Mouse (Mus musculus): ENCODE results near the gene Tinagl1.

Gene Tinagl1

GRCm38 (mm10) chr4:130175072-130175711, at the start of gene Tinagl1:
Gene Tinagl1, minus strand, starts transcription at chr4:130175122.
- no peak for DNase-seq

DNA sequence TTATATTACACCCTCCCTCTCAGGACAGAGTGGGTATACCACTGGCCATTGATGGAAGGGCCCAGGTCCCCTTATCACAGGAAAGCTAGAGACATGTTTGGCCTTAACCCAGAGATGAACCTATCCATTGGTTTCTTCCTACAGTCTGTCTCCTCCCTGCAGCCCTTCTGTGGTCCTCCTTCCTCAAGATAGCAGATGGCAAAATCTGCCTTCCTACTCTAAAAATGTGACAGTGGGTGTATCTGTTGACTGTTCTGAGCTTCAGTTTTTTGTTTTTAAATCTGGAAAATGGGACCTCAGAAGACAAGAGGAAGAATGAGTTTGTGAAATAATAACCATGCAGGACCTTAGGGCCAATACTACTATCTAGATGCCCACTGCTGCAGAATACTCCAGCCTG, 49.1 kb upstream of the Tinagl1 start:
- no peak for DNase-seq

DNA sequence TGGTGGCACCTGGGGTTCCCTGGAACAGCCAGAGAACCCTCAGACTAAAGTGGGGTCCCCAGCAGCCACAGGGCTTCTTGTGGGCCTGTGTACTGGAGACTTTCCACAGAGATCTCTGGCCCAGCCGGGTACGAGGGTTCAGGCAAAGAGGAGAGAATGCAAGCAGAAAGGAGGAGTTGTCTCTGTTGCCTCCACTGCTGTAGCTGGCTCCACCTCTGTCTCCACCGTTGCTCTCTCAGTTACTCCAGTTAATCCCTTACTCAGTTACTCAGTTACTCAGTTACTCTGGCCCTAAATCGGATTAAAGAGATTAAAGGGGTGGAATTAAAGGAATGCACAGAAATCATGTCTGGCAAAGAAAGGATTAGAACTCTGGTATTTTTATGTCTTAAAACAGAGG, 47.3 kb upstream of the Tinagl1 start, which contains the start of gene Gm853:
TSS of gene Gm853 (minus strand) at position 223 of the 400 bp plus-strand sequence.
- no peak for DNase-seq

DNA sequence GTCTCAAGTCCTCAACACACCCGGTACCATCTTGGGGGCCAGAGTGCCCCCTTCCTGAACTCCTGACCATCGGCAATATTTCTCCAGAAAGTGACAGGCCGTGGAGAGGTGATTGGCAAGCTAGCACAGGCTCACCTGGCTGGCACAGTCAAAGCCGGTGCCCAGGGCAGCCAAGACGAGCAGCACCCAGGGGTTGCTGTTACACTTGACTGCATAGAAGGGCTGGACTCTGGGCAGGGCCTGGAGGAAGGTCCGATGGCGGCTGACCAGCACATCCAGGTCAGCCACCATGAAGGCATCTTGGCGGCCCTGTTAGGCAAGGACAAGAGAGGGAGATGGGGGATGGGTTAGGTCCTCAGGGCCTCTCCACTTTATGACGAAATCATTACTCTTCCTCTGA, 45.3 kb upstream of the Tinagl1 start:
- DNase-seq: no peak

GRCm38 (mm10) chr4:130215392-130215791, 40.5 kb upstream of the Tinagl1 start:
- no peak for DNase-seq

DNA sequence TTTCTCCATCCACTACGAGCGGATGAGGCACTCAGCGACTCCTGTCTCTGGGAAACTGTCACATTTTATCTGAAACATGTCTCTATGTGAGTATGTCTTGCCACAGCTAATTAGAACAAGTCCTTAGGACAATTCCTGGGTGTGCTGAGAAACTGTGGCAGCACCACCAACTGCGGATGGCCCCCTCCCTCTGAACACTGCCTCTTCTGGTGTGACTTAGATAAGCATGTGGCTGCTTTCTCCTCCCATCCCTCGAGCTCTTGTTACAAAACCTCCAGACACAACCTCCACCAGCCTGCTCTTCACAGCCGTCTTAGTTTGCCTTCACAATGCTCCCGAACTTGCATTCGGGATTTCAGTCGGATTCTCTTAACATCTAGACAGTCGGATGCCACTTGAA, 38.9 kb upstream of the Tinagl1 start:
- DNase-seq: no peak

DNA sequence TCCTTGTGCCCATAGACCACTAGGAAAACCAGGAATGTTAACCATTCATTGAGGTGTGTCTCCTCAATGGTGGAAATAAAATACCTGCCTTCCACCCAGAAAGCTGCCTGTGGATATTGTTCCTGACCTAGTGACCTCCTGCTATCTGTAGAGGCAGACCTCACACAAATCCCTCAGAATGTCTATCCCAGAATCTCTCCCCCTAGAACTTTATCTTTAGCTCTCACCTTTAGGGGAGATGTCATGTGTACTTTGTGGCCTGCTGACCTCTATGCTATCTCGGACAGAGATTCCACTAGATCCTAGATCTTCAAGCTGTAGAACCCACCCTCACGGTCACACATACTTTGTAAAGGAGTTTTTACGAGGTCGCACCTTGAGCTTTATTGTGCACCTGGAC, 38.3 kb upstream of the Tinagl1 start:
- no peak for DNase-seq

DNA sequence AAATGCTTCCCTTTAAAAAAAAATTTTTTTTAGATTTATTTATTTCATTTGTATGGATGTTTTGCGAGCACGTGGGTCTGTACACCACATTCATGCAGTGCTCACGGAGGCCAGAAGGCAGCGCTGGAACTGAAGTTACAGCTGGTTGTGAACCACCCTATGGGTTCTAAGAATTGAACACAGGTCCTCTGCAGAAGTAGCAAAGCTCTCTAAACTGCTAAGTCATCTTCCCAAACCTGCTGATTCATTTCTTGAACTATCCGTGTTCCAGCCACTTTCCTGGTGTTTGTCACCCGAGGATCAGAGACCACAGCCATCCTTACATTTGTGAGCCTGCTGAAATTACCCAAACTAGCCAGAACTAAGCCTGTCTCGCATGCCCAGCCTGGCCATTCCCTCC, 37.5 kb upstream of the Tinagl1 start:
- no peak for DNase-seq

DNA sequence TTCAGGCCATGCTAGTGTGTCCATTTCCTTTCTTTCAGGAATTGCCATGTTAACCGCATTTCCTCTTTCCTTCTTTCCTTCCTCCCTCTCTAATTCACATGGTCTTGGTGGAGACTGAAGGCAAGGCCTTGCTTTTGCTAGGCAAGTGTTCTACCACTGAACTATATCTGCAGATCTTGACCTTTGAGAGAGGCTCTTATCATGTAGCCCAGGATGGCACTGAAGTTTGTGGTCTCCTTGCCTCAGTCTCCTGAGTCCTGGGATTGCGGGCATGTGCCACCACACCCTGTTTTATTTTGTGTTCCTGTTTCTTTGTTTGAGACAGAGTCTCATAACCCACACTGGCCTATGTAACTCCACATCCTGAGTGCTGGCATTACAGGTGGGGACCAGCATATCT, 36.9 kb upstream of the Tinagl1 start:
- DNase-seq: no peak

- DNase-seq: peak; percentile 94
Observed at GRCm38 (mm10) chr4:130198694-130199670, 24.1 kb upstream of the Tinagl1 start.

DNA sequence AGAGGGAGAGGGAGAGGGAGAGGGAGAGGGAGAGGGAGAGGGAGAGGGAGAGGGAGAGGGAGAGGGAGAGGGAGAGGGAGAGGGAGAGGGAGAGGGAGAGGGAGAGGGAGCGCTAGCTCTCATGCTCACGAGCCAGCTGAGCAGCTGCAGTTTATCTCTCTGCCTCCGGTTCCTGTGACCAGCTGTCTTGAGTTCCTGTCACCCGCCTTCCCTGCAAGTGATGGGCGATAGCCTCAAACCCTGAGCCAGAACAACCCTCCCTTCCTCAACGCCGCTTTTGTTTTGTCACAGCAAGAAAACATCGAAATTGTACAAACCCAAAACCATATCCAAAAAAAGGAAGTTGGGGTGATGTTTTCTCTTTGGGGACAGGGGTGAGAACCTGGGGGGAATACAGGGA, 21.6 kb upstream of the Tinagl1 start:
- DNase-seq: no peak

DNA sequence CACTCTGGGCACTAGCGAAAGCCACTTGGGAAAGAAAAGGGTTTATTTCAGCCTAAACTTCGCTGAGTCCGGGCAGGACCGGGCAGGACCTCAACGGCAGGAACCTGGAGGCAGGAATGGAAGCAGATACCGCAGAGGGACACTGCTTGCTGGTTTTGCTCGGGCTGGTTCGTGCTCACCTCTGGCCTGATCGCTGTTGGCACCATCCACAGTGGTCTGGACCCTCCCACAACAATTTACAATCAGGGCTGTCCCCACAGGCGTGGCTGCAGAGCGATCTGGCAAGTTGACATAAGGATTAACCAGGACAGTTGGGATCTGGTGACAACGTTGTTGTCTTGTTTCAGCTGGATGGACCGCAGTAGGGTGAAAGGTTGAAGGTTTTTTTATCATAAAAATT, 21.0 kb upstream of the Tinagl1 start:
- DNase-seq: no peak

DNA sequence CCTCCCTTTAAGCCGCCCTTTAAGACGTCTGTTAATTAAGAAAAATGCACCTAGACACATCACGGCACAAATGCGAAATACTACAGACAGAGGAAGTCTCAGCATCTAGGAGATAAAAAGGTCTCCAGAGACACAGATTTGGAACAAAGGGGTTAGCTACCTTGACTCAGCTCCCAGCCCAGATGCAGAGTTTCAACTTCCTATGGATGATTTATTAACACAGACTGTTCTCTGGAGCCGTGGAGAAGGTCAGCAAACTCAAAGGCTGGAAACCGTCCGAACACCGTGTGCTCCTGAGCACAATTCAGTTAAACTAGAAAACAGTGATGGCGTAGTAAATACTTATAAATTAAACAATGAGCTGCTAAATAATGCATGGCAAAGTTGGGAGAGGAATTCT, 17.3 kb upstream of the Tinagl1 start:
- DNase-seq: no peak

- no peak for DNase-seq
Observed at GRCm38 (mm10) chr4:130189606-130190005, 14.7 kb upstream of the Tinagl1 start.

GRCm38 (mm10) chr4:130188806-130189297, 13.9 kb upstream of the Tinagl1 start:
- DNase-seq: peak; percentile 80

DNA sequence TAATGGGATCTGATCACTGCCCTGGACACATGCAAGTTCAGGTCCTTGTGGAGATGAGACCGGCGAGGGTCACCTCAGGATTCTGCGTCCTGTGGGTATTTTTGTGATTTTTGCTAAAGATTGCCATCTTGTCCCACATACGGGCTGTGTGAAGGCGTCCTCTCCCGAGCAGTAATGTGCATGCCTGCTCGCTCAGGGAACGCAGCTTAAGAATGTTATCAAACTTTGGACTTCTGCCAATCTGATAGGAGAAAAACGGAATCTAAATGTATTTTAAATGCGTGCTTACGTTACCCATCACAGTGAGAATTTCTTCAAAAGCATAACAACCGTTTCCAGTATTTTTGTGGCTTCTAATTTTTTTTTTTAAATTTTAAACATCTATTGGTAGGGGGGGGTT, 12.0 kb upstream of the Tinagl1 start:
- DNase-seq: no peak

DNA sequence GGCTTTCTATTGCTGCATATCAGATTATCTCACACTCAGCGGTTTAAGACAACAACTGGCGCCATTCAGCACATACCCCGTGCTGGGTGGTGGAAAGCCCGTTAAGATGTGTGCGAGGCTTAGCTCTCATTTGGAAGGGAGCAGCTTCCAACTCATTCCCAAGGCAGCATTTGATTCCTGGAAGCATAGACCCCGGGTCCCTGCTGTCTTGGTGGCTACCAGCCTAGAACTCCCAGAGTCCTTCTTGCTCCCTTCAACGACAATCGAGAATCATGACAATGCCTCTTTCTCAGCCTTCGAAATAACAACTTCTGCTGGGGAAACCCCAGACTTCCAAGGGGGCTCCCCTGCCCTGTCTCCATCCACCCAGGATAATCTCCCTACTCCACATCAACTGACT, 11.5 kb upstream of the Tinagl1 start:
- DNase-seq: no peak

- DNase-seq: no peak
Observed at GRCm38 (mm10) chr4:130183879-130184278, 9.0 kb upstream of the Tinagl1 start.

DNA sequence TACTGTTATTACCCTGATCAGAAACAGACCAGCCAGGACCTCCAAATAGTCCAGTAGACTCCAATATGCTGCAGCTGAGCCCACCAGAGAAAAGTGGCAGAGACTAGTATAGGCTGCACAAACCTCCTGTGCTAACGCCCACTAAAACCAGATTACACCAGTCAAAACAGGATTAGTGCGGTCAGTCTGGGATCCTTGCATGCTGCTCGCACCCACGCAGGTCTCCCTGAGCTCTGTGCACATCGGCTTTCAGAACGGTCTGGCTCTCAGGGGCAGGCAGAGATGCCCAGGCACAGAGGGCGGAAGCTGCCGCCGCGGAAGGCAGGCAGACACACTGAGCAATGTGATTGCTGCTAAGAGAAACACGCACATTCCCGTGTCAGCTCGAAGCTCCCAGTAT, 8.1 kb upstream of the Tinagl1 start:
- no peak for DNase-seq

DNA sequence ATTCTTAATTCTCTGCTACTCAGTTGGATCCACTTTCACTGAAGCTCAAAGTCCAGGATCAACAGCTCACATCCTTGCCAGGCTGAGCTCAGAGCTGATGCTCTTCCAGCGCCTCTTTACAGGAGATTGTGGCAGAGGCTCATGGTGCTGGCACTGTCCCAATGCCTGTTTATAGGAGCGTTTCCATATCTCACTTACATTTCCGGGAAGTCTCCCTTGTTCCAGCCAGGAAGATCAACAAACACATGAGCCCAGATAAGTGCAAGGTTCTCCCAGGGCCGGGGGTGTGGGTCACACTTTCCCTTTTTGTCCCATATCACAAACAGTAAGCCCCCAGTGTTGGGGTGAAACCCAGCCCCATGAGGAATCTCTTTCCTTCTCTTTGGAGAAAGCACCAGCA, 7.0 kb upstream of the Tinagl1 start:
- DNase-seq: no peak

- no peak for DNase-seq
Observed at GRCm38 (mm10) chr4:130180909-130181602, 6.1 kb upstream of the Tinagl1 start.

GRCm38 (mm10) chr4:130179876-130180275, 5.0 kb upstream of the Tinagl1 start:
- no peak for DNase-seq

DNA sequence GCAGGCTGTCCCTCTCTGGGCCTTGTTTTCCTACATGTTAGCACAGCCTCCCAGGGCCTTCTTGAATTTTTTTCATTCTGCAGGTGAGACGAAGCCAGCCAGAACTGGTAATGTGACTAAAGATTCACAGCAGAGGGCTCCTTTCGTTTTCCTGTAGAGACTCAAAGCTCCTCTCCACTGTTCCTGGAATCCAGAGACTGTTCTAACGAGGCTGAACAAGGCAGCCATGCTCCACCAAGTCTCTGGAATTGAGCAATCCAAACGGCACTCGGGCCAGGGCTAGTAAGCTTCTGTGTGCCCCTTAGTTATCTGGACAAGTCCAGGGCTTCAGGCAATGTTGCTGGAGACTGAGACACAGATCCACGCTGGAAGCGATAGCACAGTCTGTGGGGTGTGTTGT, 2.6 kb upstream of the Tinagl1 start:
- DNase-seq: no peak

Data from cerebellum, adult 8-10 months (tissue).